Mouse (Mus musculus) hindbrain, embryonic 15.5 days (tissue): ENCODE data around the gene Fam98c. TPM values are rescaled to one million over a fixed set of nuclear protein-coding genes. Genes with fewer than 3 reads are reported as not detected.
A peak's percentile ranks its signal among the peaks of the same experiment; 100 is the strongest.

Source experiments
- ATAC-seq: fragments of 200-750 bp; cut with Nextera tagmentation; 2 replicates; pipeline ENCODE4 v1.8.0; 2017; ENCODE audit warnings: low read depth, moderate number of reproducible peaks, moderate TSS enrichment; ENCODE audit not compliant: low FRiP score
- H3K27ac ChIP-seq: fragments of 300-500 bp; sonication (generic); replicated peaks from 2 replicates; pipeline ENCODE4 v1.5.1; 2015; ENCODE audit warnings: mild to moderate bottlenecking, inconsistent platforms
- H3K27me3 ChIP-seq: fragments of 300-500 bp; sonication (generic); 2 replicates; pipeline ENCODE4 v1.6.1; 2015; ENCODE audit warnings: control low read depth, inconsistent platforms
- H3K36me3 ChIP-seq: fragments of 300-500 bp; sonication (generic); 2 replicates; pipeline ENCODE4 v1.6.1; 2015; ENCODE audit warnings: control low read depth, inconsistent platforms
- H3K4me1 ChIP-seq: fragments of 300-500 bp; sonication (generic); replicated peaks from 2 replicates; pipeline ENCODE4 v1.6.1; 2015; ENCODE audit warnings: control low read depth, inconsistent platforms
- H3K4me2 ChIP-seq: fragments of 300-500 bp; sonication (generic); 2 replicates; pipeline ENCODE4 v1.6.1; 2015; ENCODE audit warnings: moderate library complexity, mild to moderate bottlenecking, inconsistent platforms
- H3K4me3 ChIP-seq: fragments of 300-500 bp; sonication (generic); 2 replicates; pipeline ENCODE4 v1.5.1; 2015; ENCODE audit warnings: mild to moderate bottlenecking, inconsistent platforms
- H3K9ac ChIP-seq: fragments of 300-500 bp; sonication (generic); 2 replicates; pipeline ENCODE4 v1.6.1; 2015; ENCODE audit warnings: inconsistent platforms
- H3K9me3 ChIP-seq: fragments of 300-500 bp; sonication (generic); 2 replicates; pipeline ENCODE4 v1.6.1; 2016; ENCODE audit warnings: control low read depth, inconsistent platforms
- WGBS: fragments of 180-500 bp; shearing (Covaris S2); methylation state at CpG from one replicate; pipeline ENCODE4 v1.1.7; 2015; 5-methylcytosine and 5-hydroxymethylcytosine counted together
- polyA plus RNA-seq: library from polyadenylated mRNA; unstranded; fragments of >200 nt; fragmentation: Nextera tagmentation; extraction: Ambion mirVana; gene quantifications from 2 replicates; pipeline ENCODE4 v1.2.1, GENCODE M21; 2015

The Fam98c gene
- polyA plus RNA-seq, 1 experiment from 2014 or later: 37.9 TPM

GRCm38 (mm10) chr7:29170755-29171561 lies 14.9 kb upstream of the Fam98c start:
- no peak for ATAC-seq
- H3K9me3 ChIP-seq: no peaks in the 10 kb centered on the region
- WGBS: under 1% methylated on average over 43 of the region's 43 CpGs
- H3K4me1 ChIP-seq: peaks cover 34% of the 10 kb centered on the region
- peak overlapping the region; percentile 65 for H3K4me2 ChIP-seq
- no peak overlapping the region for H3K27ac ChIP-seq
- peak overlapping the region; percentile 20; the same call in 1 of the 2 replicates for H3K9ac ChIP-seq
- H3K36me3 ChIP-seq: peaks cover 35% of the 10 kb centered on the region
- H3K4me3 ChIP-seq: peak overlapping the region; percentile 81
- peaks cover 42% of the 10 kb centered on the region for H3K27me3 ChIP-seq

- WGBS: under 1% methylated on average over 30 of the region's 30 CpGs
- H3K9ac ChIP-seq: peak within 1 kb of the TSS; percentile 68
- H3K4me1 ChIP-seq: peaks cover 34% of the 10 kb centered on the region
- H3K4me3 ChIP-seq: peak within 1 kb of the TSS; percentile 81
- H3K27ac ChIP-seq: peak within 1 kb of the TSS; percentile 91
- ATAC-seq: peak; percentile 76
- H3K27me3 ChIP-seq: peaks cover 42% of the 10 kb centered on the region
- no peaks in the 10 kb centered on the region for H3K9me3 ChIP-seq
- peaks cover 27% of the 10 kb centered on the region for H3K36me3 ChIP-seq
- peak within 1 kb of the TSS; percentile 65 for H3K4me2 ChIP-seq
Measured at GRCm38 (mm10) chr7:29170066-29170754, 14.2 kb upstream of the Fam98c start, which contains the start of the genes Ggn and Spred3. Ggn (plus strand) TSS chr7:29170210. Spred3 (minus strand) TSS chr7:29170411.

GRCm38 (mm10) chr7:29169231-29170065 lies 13.4 kb upstream of the Fam98c start:
- Histone ChIP-seq H3K4me2 (peak overlapping the region; percentile 65), H3K4me1 (peaks cover 34% of the 10 kb centered on the region), H3K27me3 (peaks cover 35% of the 10 kb centered on the region), H3K27ac (peak overlapping the region; percentile 91), H3K9ac (peak overlapping the region; percentile 68), H3K36me3 (peaks cover 25% of the 10 kb centered on the region), H3K9me3 (no peaks in the 10 kb centered on the region), H3K4me3 (peak overlapping the region; percentile 81)
- peak; percentile 86 for ATAC-seq
- under 1% methylated on average over 30 of the region's 39 CpGs for WGBS

GRCm38 (mm10) chr7:29168791-29169230 lies 12.8 kb upstream of the Fam98c start:
- Histone ChIP-seq H3K4me2 (peak overlapping the region; percentile 65), H3K9ac (peak overlapping the region; percentile 68), H3K9me3 (no peaks in the 10 kb centered on the region), H3K27me3 (peaks cover 29% of the 10 kb centered on the region), H3K4me1 (peaks cover 34% of the 10 kb centered on the region), H3K4me3 (peak overlapping the region; percentile 81), H3K27ac (peak overlapping the region; percentile 91), H3K36me3 (peaks cover 20% of the 10 kb centered on the region)
- peak; percentile 20; the same call in 1 of the 2 replicates for ATAC-seq
- WGBS: under 1% methylated on average over 14 of the region's 14 CpGs

GRCm38 (mm10) chr7:29168121-29168695 lies 12.2 kb upstream of the Fam98c start:
- Histone ChIP-seq H3K9me3 (no peaks in the 10 kb centered on the region), H3K27ac (peak overlapping the region; percentile 91), H3K9ac (peak overlapping the region; percentile 68), H3K4me2 (peak overlapping the region; percentile 65), H3K36me3 (peaks cover 14% of the 10 kb centered on the region), H3K4me3 (peak overlapping the region; percentile 81), H3K27me3 (peaks cover 23% of the 10 kb centered on the region), H3K4me1 (peaks cover 34% of the 10 kb centered on the region)
- WGBS: 1% methylated on average over 10 of the region's 10 CpGs
- ATAC-seq: no peak

- H3K9me3 ChIP-seq: no peaks in the 10 kb centered on the region
- peak overlapping the region; percentile 68 for H3K9ac ChIP-seq
- 16% methylated on average over 18 of the region's 19 CpGs for WGBS
- peaks cover 9% of the 10 kb centered on the region; the same call in 1 of the 2 replicates for H3K36me3 ChIP-seq
- H3K27ac ChIP-seq: no peak overlapping the region
- no peak for ATAC-seq
- peaks cover 34% of the 10 kb centered on the region for H3K4me1 ChIP-seq
- H3K27me3 ChIP-seq: peaks cover 18% of the 10 kb centered on the region
- peak overlapping the region; percentile 81 for H3K4me3 ChIP-seq
- peak overlapping the region; percentile 65 for H3K4me2 ChIP-seq
Measured at GRCm38 (mm10) chr7:29167656-29168055, 11.6 kb upstream of the Fam98c start.

- WGBS: 21% methylated on average over 9 of the region's 9 CpGs
- ATAC-seq: no peak
Measured at GRCm38 (mm10) chr7:29162750-29163525, 6.9 kb upstream of the Fam98c start.

GRCm38 (mm10) chr7:29162294-29162693 lies 6.3 kb upstream of the Fam98c start:
- Histone ChIP-seq H3K27ac (no peak overlapping the region), H3K4me2 (no peak overlapping the region), H3K27me3 (peaks cover 17% of the 10 kb centered on the region), H3K4me1 (peaks cover 2% of the 10 kb centered on the region), H3K9me3 (no peaks in the 10 kb centered on the region), H3K4me3 (no peak overlapping the region), H3K36me3 (peaks cover 10% of the 10 kb centered on the region; the same call in 1 of the 2 replicates), H3K9ac (no peak overlapping the region)
- WGBS: 86% methylated on average over 5 of the region's 5 CpGs
- no peak for ATAC-seq

More at GRCm38 (mm10) chr7:29162750-29163525, 6.9 kb upstream of the Fam98c start:
- Histone ChIP-seq H3K4me3 (no peak overlapping the region), H3K36me3 (peaks cover 10% of the 10 kb centered on the region; the same call in 1 of the 2 replicates), H3K9ac (no peak overlapping the region), H3K9me3 (no peaks in the 10 kb centered on the region), H3K27ac (no peak overlapping the region), H3K4me2 (no peak overlapping the region), H3K27me3 (peaks cover 17% of the 10 kb centered on the region), H3K4me1 (peaks cover 9% of the 10 kb centered on the region)

GRCm38 (mm10) chr7:29158264-29158663 lies 2.2 kb upstream of the Fam98c start:
- Histone ChIP-seq H3K27ac (no peak overlapping the region), H3K4me3 (no peak overlapping the region), H3K4me1 (peaks cover 12% of the 10 kb centered on the region), H3K36me3 (0 out of 2 replicates have a peak, but pooled peaks cover 11% of the 10 kb centered on the region), H3K4me2 (no peak overlapping the region), H3K9ac (no peak overlapping the region), H3K27me3 (peaks cover 17% of the 10 kb centered on the region), H3K9me3 (no peaks in the 10 kb centered on the region)
- ATAC-seq: no peak
- under 1% methylated on average over 5 of the region's 5 CpGs for WGBS

GRCm38 (mm10) chr7:29155196-29155837 lies 717 bp downstream of the Fam98c start:
- H3K36me3 ChIP-seq: 0 out of 2 replicates have a peak, but pooled peaks cover 8% of the 10 kb centered on the region

More at GRCm38 (mm10) chr7:29155196-29155837, 717 bp downstream of the Fam98c start:
- WGBS: 7% methylated on average over 37 of the region's 37 CpGs
- Histone ChIP-seq H3K4me1 (peaks cover 12% of the 10 kb centered on the region), H3K27me3 (peaks cover 17% of the 10 kb centered on the region), H3K4me3 (peak overlapping the region; percentile 62), H3K27ac (peak overlapping the region; percentile 84), H3K4me2 (peak overlapping the region; percentile 76), H3K9ac (peak overlapping the region; percentile 68), H3K9me3 (no peaks in the 10 kb centered on the region)
- peak; percentile 92 for ATAC-seq
